Mouse (Mus musculus): ENCODE measurements around the gene Actl11.

GRCm38 (mm10) chr9:107887804-107888266 lies 40.4 kb upstream of the Actl11 start, which contains the start of gene Mon1a:
- TF ChIP-seq POLR2A (IDR thresholded peaks at IDR 0.05; ENCODE audit: extremely low read depth, insufficient read depth, low read length) (peak; percentile 69), CTCF (IDR thresholded peaks at IDR 0.05; ENCODE audit: low read depth, low read length) (no peak)
